Mouse (Mus musculus) cerebellum, adult 2 months (tissue): ENCODE results near the gene Tmem9. TPM values are rescaled to one million over a fixed set of nuclear protein-coding genes. Genes with fewer than 3 reads are reported as not detected.

ENCODE experiments used
- DNase-seq, 2 experiments: peaks; one replicate each; pipeline ENCODE4 v3.0.0; 2021
- H3K27ac ChIP-seq: fragments of 200-500 bp; 2 replicates; pipeline ENCODE4 v1.5.1; 2012; ENCODE audit warnings: low read length, control low read depth, inconsistent platforms; ENCODE audit not compliant: insufficient read depth
- H3K27me3 ChIP-seq: fragments of 200-500 bp; 2 replicates; pipeline ENCODE4 v1.6.1; 2012; ENCODE audit warnings: inconsistent platforms, mild to moderate bottlenecking, low read length, moderate library complexity; ENCODE audit not compliant: control insufficient read depth, insufficient read depth
- H3K4me1 ChIP-seq: fragments of 200-500 bp; 2 replicates; pipeline ENCODE4 v1.6.1; 2011; ENCODE audit warnings: low read length; ENCODE audit not compliant: control insufficient read depth, insufficient read depth
- H3K4me3 ChIP-seq: fragments of 200-500 bp; replicated peaks from 2 replicates; pipeline ENCODE3; 2011; ENCODE audit warnings: mild to moderate bottlenecking, low read depth, low read length, control low read depth; ENCODE audit not compliant: insufficient read depth
- CTCF ChIP-seq: fragments of 200-500 bp; IDR thresholded peaks from 2 replicates; pipeline ENCODE4 v1.5.1; 2011; ENCODE audit warnings: low read depth, mild to moderate bottlenecking, control low read depth, low read length, moderate library complexity, borderline replicate concordance; ENCODE audit not compliant: insufficient read depth
- POLR2A ChIP-seq: fragments of 200-500 bp; IDR thresholded peaks from 2 replicates; pipeline ENCODE4 v1.6.1; 2011; ENCODE audit warnings: low read length, control low read depth, borderline replicate concordance; ENCODE audit not compliant: insufficient read depth
- WGBS: fragments of 180-500 bp; shearing (Covaris S2); methylation state at CpG from one replicate; pipeline ENCODE4 v1.1.7; 2018; 5-methylcytosine and 5-hydroxymethylcytosine counted together
- polyA plus RNA-seq: library from polyadenylated mRNA; depleted of rRNA; stranded (reverse); fragments of >200 nt; gene quantifications from 2 replicates; pipeline ENCODE4 v1.2.3, GENCODE M21; 2012

Gene Tmem9
- polyA plus RNA-seq, 1 experiment: 141 TPM

DNA sequence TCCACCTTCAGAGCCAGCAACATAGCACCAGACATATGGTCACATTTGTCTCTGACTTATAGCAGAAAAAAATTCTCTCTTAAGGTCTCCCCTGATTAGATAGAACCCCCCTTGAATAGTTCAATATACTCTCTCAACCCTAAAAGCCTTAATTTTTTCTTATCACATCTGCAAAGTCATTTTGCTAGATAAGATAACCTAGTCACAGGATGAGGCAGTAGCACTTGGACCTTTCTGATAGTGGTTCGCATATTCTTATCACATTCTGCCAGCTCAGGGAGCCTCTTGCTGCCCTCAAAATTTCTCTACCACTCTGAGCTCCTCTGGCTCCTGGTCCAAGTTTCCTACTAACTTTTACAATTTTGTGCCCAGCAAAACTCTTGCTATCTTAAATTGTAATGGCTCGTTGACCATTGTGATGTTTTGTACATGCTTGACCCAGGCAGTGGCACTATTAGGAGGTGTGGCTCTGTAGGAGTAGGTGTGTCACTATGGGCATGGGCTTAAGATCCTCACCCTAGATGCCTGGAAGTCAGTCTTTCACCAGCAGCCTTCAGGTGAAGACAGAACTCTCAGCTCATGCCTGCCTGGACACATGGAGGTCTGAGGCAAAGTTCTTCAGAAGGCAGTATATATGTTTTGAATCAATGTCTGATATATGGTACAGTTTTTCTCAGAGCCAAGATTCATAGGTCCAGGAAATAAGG is 7.0 kb downstream of the Tmem9 start:
- H3K27ac ChIP-seq: no peak overlapping the region
- peaks cover 4% of the 10 kb centered on the region; the same call in 1 of the 2 replicates for H3K4me1 ChIP-seq
- TF ChIP-seq POLR2A (no peak), CTCF (no peak)
- WGBS: 87% methylated on average over 2 of the region's 2 CpGs
- DNase-seq: no peak
- H3K27me3 ChIP-seq: no peaks in the 10 kb centered on the region
- no peak overlapping the region for H3K4me3 ChIP-seq

DNA sequence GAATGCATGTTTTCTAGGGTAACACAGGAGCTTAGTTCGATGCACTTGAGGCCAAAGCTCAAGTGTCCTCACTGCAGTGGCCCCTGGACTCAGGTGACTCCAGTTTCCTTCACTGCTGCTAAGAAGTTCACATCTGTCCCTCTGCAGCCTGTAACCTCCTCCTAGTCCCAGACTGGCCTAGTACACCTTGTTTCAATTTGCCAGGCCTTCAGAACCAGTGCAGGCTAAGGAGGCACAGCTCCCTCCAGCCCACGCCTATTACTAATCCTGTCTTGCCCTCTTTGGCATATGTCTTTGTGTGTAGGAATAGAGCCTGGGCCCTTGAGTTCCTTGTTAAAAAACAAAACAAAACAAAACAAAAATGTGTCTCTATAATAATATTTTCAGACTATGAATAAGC is 9.4 kb downstream of the Tmem9 start:
- 79% methylated on average over 2 of the region's 2 CpGs for WGBS
- Histone ChIP-seq H3K27ac (peak overlapping the region; percentile 37; the same call in 1 of the 2 replicates), H3K4me1 (peaks cover 4% of the 10 kb centered on the region), H3K27me3 (no peaks in the 10 kb centered on the region), H3K4me3 (no peak overlapping the region)
- DNase-seq: peak; percentile 24 to 33
- no peak for TF ChIP-seq CTCF

DNA sequence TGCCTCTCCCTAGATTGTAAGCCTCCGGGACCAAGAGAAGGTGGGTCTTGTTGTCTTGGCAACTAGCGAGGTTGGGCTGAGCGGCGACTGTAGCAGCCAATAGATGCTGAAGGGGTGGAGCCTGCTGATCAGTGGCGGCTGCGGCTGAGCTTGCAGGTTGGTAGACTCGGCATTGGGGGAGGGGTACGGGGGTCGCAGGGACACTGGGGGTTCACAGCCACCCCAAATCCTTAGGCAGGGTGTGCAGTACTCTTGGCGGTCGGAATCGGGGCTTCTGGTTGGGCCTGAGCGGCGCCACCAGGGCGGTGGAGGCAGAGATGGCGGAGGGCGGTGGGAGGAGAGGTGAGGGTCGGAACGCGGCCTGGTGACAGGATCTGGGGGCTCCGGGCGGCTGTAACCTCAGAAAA is 10.0 kb downstream of the Tmem9 start:
- TF ChIP-seq POLR2A (peak; percentile 82), CTCF (no peak)
- DNase-seq: peak; percentile 92 to 95
- peaks cover 4% of the 10 kb centered on the region for H3K4me1 ChIP-seq
- H3K27ac ChIP-seq: peak overlapping the region; percentile 13
- no peaks in the 10 kb centered on the region for H3K27me3 ChIP-seq
- under 1% methylated on average over 22 of the region's 22 CpGs for WGBS
- H3K4me3 ChIP-seq: peak overlapping the region; percentile 77

DNA sequence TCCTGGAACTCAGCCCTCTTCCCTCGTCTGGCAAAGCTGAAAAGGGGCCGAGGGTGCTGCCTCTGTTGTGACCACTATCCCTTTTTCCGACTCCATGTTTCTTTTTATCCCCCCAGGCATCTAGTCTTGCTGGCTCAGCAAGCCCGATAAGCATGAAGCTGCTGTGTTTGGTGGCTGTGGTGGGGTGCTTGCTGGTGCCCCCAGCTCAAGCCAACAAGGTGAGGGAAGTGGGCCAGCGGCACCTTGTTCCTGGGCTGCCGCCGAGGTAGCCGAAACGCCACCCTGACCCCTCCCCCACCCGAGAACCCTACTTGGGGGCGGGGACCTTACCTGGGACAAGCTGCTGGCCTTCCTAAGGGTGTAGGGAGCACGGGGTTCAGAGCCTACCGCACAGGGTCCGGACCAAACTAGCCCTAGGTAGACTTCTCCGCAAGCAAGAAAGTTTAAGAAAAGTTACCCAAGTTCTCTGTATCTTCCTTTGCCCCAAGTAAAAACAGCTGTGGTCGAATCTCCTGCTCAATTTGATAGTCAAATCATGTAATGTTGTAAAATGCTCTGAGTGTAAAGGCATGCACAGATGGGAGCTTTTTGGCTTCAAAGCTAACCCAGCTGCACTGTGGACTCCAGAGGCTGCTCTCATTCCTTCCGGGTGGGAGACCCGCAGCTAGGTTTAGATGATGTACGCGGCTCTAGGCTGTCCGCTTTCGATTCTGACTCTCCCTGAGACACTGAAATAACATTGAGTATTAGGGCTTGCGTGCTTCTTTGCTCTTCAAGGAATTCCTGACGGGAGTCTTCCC is 10.6 kb downstream of the Tmem9 start:
- peak overlapping the region; percentile 13; the same call in 1 of the 2 replicates for H3K27ac ChIP-seq
- WGBS: 2% methylated on average over 24 of the region's 24 CpGs
- peak overlapping the region; percentile 77 for H3K4me3 ChIP-seq
- H3K27me3 ChIP-seq: no peaks in the 10 kb centered on the region
- H3K4me1 ChIP-seq: peaks cover 4% of the 10 kb centered on the region
- TF ChIP-seq POLR2A: no peak
- DNase-seq: peak; percentile 51 to 57

DNA sequence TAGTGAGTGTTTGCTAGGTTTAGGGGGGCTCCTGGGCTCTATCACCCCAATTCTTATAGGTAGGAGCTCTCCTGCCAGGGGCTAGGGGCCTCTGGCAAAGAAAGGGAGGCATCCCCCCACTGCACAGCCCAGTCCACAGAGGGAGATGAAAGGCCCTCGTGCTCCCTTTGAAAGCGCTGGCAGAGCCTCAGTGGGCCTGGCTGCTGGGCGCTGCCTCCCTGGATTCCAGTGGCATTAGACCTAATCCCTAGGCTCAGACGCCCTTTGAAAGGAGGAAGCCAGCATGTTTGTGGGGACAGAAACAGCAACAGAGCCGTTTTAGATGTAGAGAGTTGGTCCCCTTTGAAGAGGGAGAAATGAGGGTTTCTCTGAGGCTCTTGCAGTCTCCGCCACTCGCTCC is 22.3 kb downstream of the Tmem9 start:
- Histone ChIP-seq H3K4me3 (no peak overlapping the region), H3K4me1 (no peaks in the 10 kb centered on the region), H3K27me3 (no peaks in the 10 kb centered on the region), H3K27ac (no peak overlapping the region)
- 72% methylated on average over 7 of the region's 7 CpGs for WGBS
- no peak for DNase-seq
- TF ChIP-seq POLR2A (no peak), CTCF (no peak)

DNA sequence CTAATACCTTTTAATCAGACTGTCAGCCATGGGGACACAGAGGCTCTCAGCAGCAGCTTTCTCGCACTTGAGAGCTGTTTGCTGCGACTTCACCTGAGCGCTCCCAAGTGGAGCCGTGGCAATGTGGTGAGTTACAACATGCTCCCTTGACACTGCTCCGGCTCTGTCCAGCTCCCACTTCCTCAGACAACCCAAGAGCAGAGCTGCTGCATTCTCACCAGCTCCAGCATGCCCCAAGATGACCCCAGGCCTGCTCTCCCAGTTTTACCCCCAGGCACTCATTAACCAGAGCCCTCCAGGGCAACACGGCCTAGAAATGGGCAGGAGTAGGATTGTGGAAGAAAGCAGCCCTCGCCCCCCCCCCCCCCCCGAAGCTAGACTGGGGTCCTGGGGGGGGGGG is 23.7 kb downstream of the Tmem9 start:
- H3K27me3 ChIP-seq: no peaks in the 10 kb centered on the region
- no peak for DNase-seq
- no peak overlapping the region for H3K27ac ChIP-seq
- no peak overlapping the region for H3K4me3 ChIP-seq
- WGBS: 85% methylated on average over 8 of the region's 8 CpGs
- no peaks in the 10 kb centered on the region for H3K4me1 ChIP-seq
- TF ChIP-seq POLR2A (no peak), CTCF (no peak)

DNA sequence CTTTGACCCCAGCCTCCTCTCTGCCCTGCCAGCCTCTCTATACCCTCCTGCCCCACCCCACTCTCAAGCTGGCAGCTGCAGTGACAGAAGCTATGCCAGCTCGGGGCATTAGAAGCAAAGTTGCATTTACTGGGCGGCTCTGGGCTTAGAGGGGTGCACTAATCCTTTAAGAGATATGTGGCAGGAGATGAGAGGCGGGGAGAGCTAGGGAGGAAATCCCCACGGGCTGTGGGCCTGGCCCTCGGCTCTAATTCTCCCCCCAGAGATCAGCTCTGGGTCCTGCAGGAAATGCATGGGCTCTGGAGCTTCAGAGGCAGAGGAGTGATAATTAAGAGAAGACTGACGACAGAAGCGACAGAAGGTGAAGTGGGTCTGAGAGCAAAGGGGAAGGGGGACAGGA is 25.0 kb downstream of the Tmem9 start:
- DNase-seq: no peak
- WGBS: 39% methylated on average over 7 of the region's 7 CpGs
- Histone ChIP-seq H3K27me3 (no peaks in the 10 kb centered on the region), H3K27ac (no peak overlapping the region), H3K4me1 (no peaks in the 10 kb centered on the region), H3K4me3 (no peak overlapping the region)
- TF ChIP-seq CTCF: no peak
- TF ChIP-seq POLR2A: no peak

DNA sequence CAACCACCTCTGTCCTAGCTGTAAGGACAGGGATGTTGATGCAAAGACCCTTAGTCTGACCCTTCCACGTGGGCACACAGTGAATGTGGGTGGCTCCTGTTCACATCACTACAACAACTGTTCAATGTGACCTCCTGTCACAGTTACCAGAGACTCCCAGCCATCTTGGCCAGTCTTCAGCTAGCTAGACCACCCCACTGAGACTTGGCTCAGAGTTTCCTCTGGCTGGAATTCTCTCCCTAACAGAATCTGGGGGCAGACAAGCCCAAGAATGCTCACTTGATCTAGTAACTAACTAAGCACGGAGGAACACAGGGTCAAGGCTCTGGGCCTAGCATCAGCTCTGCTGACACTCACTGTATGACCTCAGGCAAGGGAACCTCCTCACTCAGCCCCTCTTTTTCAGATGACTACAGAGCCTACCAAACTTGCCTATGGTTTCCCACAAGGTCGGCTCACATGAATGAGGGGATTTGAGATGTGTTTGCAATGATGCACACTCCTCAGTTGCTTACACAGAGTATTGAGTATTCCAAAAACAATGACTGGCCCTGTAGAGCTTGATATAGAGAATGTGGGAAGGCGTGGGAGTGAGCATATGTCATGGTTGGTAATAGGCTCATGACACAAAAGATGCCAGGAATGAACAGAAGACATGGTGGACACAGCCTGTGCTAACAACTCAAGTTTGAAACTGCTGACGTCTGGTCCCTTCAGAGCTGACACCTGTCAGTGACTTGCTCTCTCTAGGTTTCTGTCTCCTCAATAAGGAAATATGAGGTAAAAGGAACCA is 31.0 kb downstream of the Tmem9 start:
- TF ChIP-seq CTCF (no peak), POLR2A (no peak)
- no peaks in the 10 kb centered on the region for H3K27me3 ChIP-seq
- no peak for DNase-seq
- no peaks in the 10 kb centered on the region for H3K4me1 ChIP-seq
- H3K4me3 ChIP-seq: no peak overlapping the region
- 44% methylated on average over 5 of the region's 5 CpGs for WGBS
- no peak overlapping the region for H3K27ac ChIP-seq
